Mouse (Mus musculus): ENCODE measurements around the gene Ugt1a8. TPM values are rescaled to one million over a fixed set of nuclear protein-coding genes. Genes with fewer than 3 reads are reported as not detected.

Ugt1a8 gene
- polyA plus RNA-seq, 1 experiment from 2014 or later = not detected

- H3K4me3 ChIP-seq = no peak overlapping the region
- H3K4me2 ChIP-seq = no peak overlapping the region
- no peak overlapping the region for H3K27ac ChIP-seq
- no peaks in the 10 kb centered on the region for H3K4me1 ChIP-seq (replicated peaks)
- H3K36me3 ChIP-seq = no peaks in the 10 kb centered on the region
- no peak overlapping the region for H3K9ac ChIP-seq
- ATAC-seq (ENCODE audit: low FRiP score) = peak; percentile 4; the same call in 1 of the 2 replicates
- 78% methylated on average over 6 of the region's 6 CpGs for WGBS
- H3K27me3 ChIP-seq = no peaks in the 10 kb centered on the region
- peaks cover 93% of the 10 kb centered on the region for H3K9me3 ChIP-seq
Observed at GRCm38 (mm10) chr1:88238771-88239170, 151.2 kb downstream of the Ugt1a8 start.

GRCm38 (mm10) chr1:88240072-88240471 lies 152.5 kb downstream of the Ugt1a8 start:
- Histone ChIP-seq H3K9ac (no peak overlapping the region), H3K36me3 (no peaks in the 10 kb centered on the region), H3K4me1 (replicated peaks) (no peaks in the 10 kb centered on the region), H3K27me3 (no peaks in the 10 kb centered on the region), H3K4me3 (no peak overlapping the region), H3K4me2 (no peak overlapping the region), H3K9me3 (peaks cover 93% of the 10 kb centered on the region), H3K27ac (no peak overlapping the region)
- 73% methylated on average over 5 of the region's 5 CpGs for WGBS
- no peak for ATAC-seq (ENCODE audit: low FRiP score)

GRCm38 (mm10) chr1:88240579-88240978 lies 153.0 kb downstream of the Ugt1a8 start:
- H3K4me1 ChIP-seq (replicated peaks) = no peaks in the 10 kb centered on the region
- no peak overlapping the region for H3K9ac ChIP-seq
- H3K9me3 ChIP-seq = peaks cover 93% of the 10 kb centered on the region
- H3K27me3 ChIP-seq = no peaks in the 10 kb centered on the region
- 79% methylated on average over 4 of the region's 4 CpGs for WGBS
- H3K4me3 ChIP-seq = no peak overlapping the region
- H3K4me2 ChIP-seq = no peak overlapping the region
- 0 out of 2 replicates have a peak, but pooled peaks have one; percentile 1 for ATAC-seq (ENCODE audit: low FRiP score)
- no peaks in the 10 kb centered on the region for H3K36me3 ChIP-seq
- no peak overlapping the region for H3K27ac ChIP-seq

GRCm38 (mm10) chr1:88243861-88244260 lies 156.2 kb downstream of the Ugt1a8 start:
- no peak overlapping the region for H3K27ac ChIP-seq
- H3K36me3 ChIP-seq = no peaks in the 10 kb centered on the region
- 66% methylated on average over 5 of the region's 5 CpGs for WGBS
- H3K4me1 ChIP-seq (replicated peaks) = no peaks in the 10 kb centered on the region
- no peak overlapping the region for H3K4me3 ChIP-seq
- H3K9me3 ChIP-seq = peaks cover 96% of the 10 kb centered on the region
- no peak overlapping the region for H3K4me2 ChIP-seq
- H3K27me3 ChIP-seq = no peaks in the 10 kb centered on the region
- ATAC-seq (ENCODE audit: low FRiP score) = no peak
- no peak overlapping the region for H3K9ac ChIP-seq

- no peak overlapping the region for H3K4me3 ChIP-seq
Observed at GRCm38 (mm10) chr1:88245881-88246280, 158.3 kb downstream of the Ugt1a8 start.

GRCm38 (mm10) chr1:88246386-88246785 lies 158.8 kb downstream of the Ugt1a8 start:
- no peak overlapping the region for H3K27ac ChIP-seq
- no peak overlapping the region for H3K4me2 ChIP-seq
- H3K4me1 ChIP-seq (replicated peaks) = no peaks in the 10 kb centered on the region
- ATAC-seq (ENCODE audit: low FRiP score) = no peak
- H3K27me3 ChIP-seq = no peaks in the 10 kb centered on the region
- WGBS = 43% methylated on average over 6 of the region's 6 CpGs
- H3K9me3 ChIP-seq = peaks cover 96% of the 10 kb centered on the region
- H3K9ac ChIP-seq = no peak overlapping the region
- no peaks in the 10 kb centered on the region for H3K36me3 ChIP-seq
- H3K4me3 ChIP-seq = no peak overlapping the region

More at GRCm38 (mm10) chr1:88245881-88246280, 158.3 kb downstream of the Ugt1a8 start:
- Histone ChIP-seq H3K4me1 (replicated peaks) (no peaks in the 10 kb centered on the region), H3K36me3 (no peaks in the 10 kb centered on the region), H3K9ac (no peak overlapping the region), H3K27ac (no peak overlapping the region), H3K4me2 (no peak overlapping the region), H3K9me3 (peaks cover 96% of the 10 kb centered on the region), H3K27me3 (no peaks in the 10 kb centered on the region)
- ATAC-seq (ENCODE audit: low FRiP score) = no peak
- 78% methylated on average over 6 of the region's 6 CpGs for WGBS

GRCm38 (mm10) chr1:88247660-88248059 lies 160.0 kb downstream of the Ugt1a8 start:
- H3K36me3 ChIP-seq = no peaks in the 10 kb centered on the region
- 54% methylated on average over 2 of the region's 2 CpGs for WGBS
- H3K4me2 ChIP-seq = no peak overlapping the region
- no peak overlapping the region for H3K9ac ChIP-seq
- H3K4me1 ChIP-seq (replicated peaks) = no peaks in the 10 kb centered on the region
- peaks cover 96% of the 10 kb centered on the region for H3K9me3 ChIP-seq
- H3K4me3 ChIP-seq = no peak overlapping the region
- no peak for ATAC-seq (ENCODE audit: low FRiP score)
- H3K27me3 ChIP-seq = no peaks in the 10 kb centered on the region
- no peak overlapping the region for H3K27ac ChIP-seq

GRCm38 (mm10) chr1:88248658-88249057 lies 161.0 kb downstream of the Ugt1a8 start:
- Histone ChIP-seq H3K4me1 (replicated peaks) (no peaks in the 10 kb centered on the region), H3K9ac (no peak overlapping the region), H3K9me3 (peaks cover 97% of the 10 kb centered on the region), H3K4me3 (no peak overlapping the region), H3K27ac (no peak overlapping the region), H3K27me3 (no peaks in the 10 kb centered on the region), H3K4me2 (no peak overlapping the region), H3K36me3 (no peaks in the 10 kb centered on the region)
- WGBS = 76% methylated on average over 4 of the region's 4 CpGs
- no peak for ATAC-seq (ENCODE audit: low FRiP score)

- H3K9ac ChIP-seq = no peak overlapping the region
- peaks cover 97% of the 10 kb centered on the region for H3K9me3 ChIP-seq
- no peak overlapping the region for H3K27ac ChIP-seq
- no peak for ATAC-seq (ENCODE audit: low FRiP score)
- H3K27me3 ChIP-seq = no peaks in the 10 kb centered on the region
- H3K4me2 ChIP-seq = no peak overlapping the region
- WGBS = 81% methylated on average over 7 of the region's 7 CpGs
- H3K4me3 ChIP-seq = no peak overlapping the region
- H3K36me3 ChIP-seq = no peaks in the 10 kb centered on the region
- no peaks in the 10 kb centered on the region for H3K4me1 ChIP-seq (replicated peaks)
Observed at GRCm38 (mm10) chr1:88249596-88249995, 162.0 kb downstream of the Ugt1a8 start.

- Histone ChIP-seq H3K9me3 (peaks cover 97% of the 10 kb centered on the region), H3K27me3 (no peaks in the 10 kb centered on the region), H3K9ac (no peak overlapping the region), H3K27ac (no peak overlapping the region), H3K4me2 (no peak overlapping the region), H3K4me1 (replicated peaks) (no peaks in the 10 kb centered on the region), H3K4me3 (no peak overlapping the region), H3K36me3 (no peaks in the 10 kb centered on the region)
- no peak for ATAC-seq (ENCODE audit: low FRiP score)
- WGBS = 80% methylated on average over 5 of the region's 5 CpGs
Observed at GRCm38 (mm10) chr1:88250023-88250422, 162.4 kb downstream of the Ugt1a8 start.

GRCm38 (mm10) chr1:88253106-88253505 lies 165.5 kb downstream of the Ugt1a8 start:
- ATAC-seq (ENCODE audit: low FRiP score) = no peak
- Histone ChIP-seq H3K9ac (no peak overlapping the region), H3K4me3 (no peak overlapping the region), H3K4me1 (replicated peaks) (no peaks in the 10 kb centered on the region), H3K4me2 (no peak overlapping the region), H3K9me3 (peaks cover 96% of the 10 kb centered on the region), H3K27me3 (no peaks in the 10 kb centered on the region), H3K27ac (no peak overlapping the region), H3K36me3 (no peaks in the 10 kb centered on the region)
- 78% methylated on average over 8 of the region's 8 CpGs for WGBS

- WGBS = 76% methylated on average over 6 of the region's 6 CpGs
- no peak for ATAC-seq (ENCODE audit: low FRiP score)
- H3K4me1 ChIP-seq (replicated peaks) = 0 out of 2 replicates have a peak, but pooled peaks cover 3% of the 10 kb centered on the region
- H3K27me3 ChIP-seq = no peaks in the 10 kb centered on the region
- H3K4me2 ChIP-seq = no peak overlapping the region
- H3K4me3 ChIP-seq = no peak overlapping the region
- H3K27ac ChIP-seq = no peak overlapping the region
- no peak overlapping the region for H3K9ac ChIP-seq
- H3K36me3 ChIP-seq = no peaks in the 10 kb centered on the region
- H3K9me3 ChIP-seq = peaks cover 95% of the 10 kb centered on the region
Observed at GRCm38 (mm10) chr1:88253540-88253939, 165.9 kb downstream of the Ugt1a8 start.

- no peak overlapping the region for H3K27ac ChIP-seq
- peaks cover 7% of the 10 kb centered on the region for H3K36me3 ChIP-seq
- no peak for ATAC-seq (ENCODE audit: low FRiP score)
- peaks cover 12% of the 10 kb centered on the region for H3K4me1 ChIP-seq (replicated peaks)
- no peaks in the 10 kb centered on the region for H3K27me3 ChIP-seq
- H3K4me3 ChIP-seq = no peak overlapping the region
- peaks cover 81% of the 10 kb centered on the region for H3K9me3 ChIP-seq
- no peak overlapping the region for H3K4me2 ChIP-seq
- H3K9ac ChIP-seq = no peak overlapping the region
- 89% methylated on average over 12 of the region's 12 CpGs for WGBS
Observed at GRCm38 (mm10) chr1:88254793-88255465, 167.3 kb downstream of the Ugt1a8 start.

All from hindbrain, embryonic 13.5 days (tissue).